Mouse (Mus musculus) T-helper 1 cell (primary cell): ENCODE measurements around the gene B3gnt4.

Experiments
- in situ Hi-C: fragments of 300-600 bp; cut with MboI, MseI; formaldehyde crosslinking; loops from one replicate; pipeline ENCODE4 v1.15.1; 2025; ENCODE audit warnings: high pct_unique_total_duplicates

B3gnt4 gene

GRCm38 (mm10) chr5:123525281-123525680 is 15.0 kb downstream of the B3gnt4 start, which contains the start of gene Gm49027:
Gene Gm49027 (minus strand): TSS chr5:123525488.
- in situ Hi-C loops: no loop called here

- in situ Hi-C loops: no loop called here
Observed at GRCm38 (mm10) chr5:123525916-123526495, 15.7 kb downstream of the B3gnt4 start.

- in situ Hi-C loops: no loop called here
Observed at GRCm38 (mm10) chr5:123528641-123529040, 18.4 kb downstream of the B3gnt4 start.

- in situ Hi-C loops: no loop called here
Observed at GRCm38 (mm10) chr5:123530056-123530455, 19.8 kb downstream of the B3gnt4 start.

GRCm38 (mm10) chr5:123533801-123534200 is 23.5 kb downstream of the B3gnt4 start:
- in situ Hi-C loops: no loop called here

GRCm38 (mm10) chr5:123555693-123556092 is 45.4 kb downstream of the B3gnt4 start:
- in situ Hi-C loops: no loop called here

- in situ Hi-C loops: no loop called here
Observed at GRCm38 (mm10) chr5:123556451-123556850, 46.2 kb downstream of the B3gnt4 start.

GRCm38 (mm10) chr5:123559588-123559987 is 49.3 kb downstream of the B3gnt4 start:
- in situ Hi-C loops: no loop called here

GRCm38 (mm10) chr5:123561128-123561527 is 50.9 kb downstream of the B3gnt4 start:
- in situ Hi-C loops: no loop called here
